Mouse (Mus musculus) lung, embryonic 15.5 days (tissue): ENCODE measurements around the gene Tmem8. TPM values are rescaled to one million over a fixed set of nuclear protein-coding genes. Genes with fewer than 3 reads are reported as not detected.
"Not testable (repeated sequence)": the region's sequence is repeated elsewhere in the genome, so short reads cannot be mapped to it uniquely, and the experiment has no call there.

Source experiments
- ATAC-seq: fragments of 200-750 bp; cut with Nextera tagmentation; 2 replicates; pipeline ENCODE4 v1.8.0; 2017; ENCODE audit warnings: moderate number of reproducible peaks, borderline replicate concordance; ENCODE audit not compliant: low FRiP score, low TSS enrichment; ENCODE audit errors: extremely low read depth
- H3K27ac ChIP-seq: fragments of 300-500 bp; sonication (generic); 2 replicates; pipeline ENCODE4 v1.5.1; 2015; ENCODE audit warnings: moderate library complexity, mild to moderate bottlenecking, inconsistent platforms
- H3K27me3 ChIP-seq: fragments of 300-500 bp; sonication (generic); 2 replicates; pipeline ENCODE4 v1.6.1; 2015; ENCODE audit warnings: inconsistent platforms
- H3K36me3 ChIP-seq: fragments of 300-500 bp; sonication (generic); 2 replicates; pipeline ENCODE4 v1.6.1; 2015; ENCODE audit warnings: inconsistent platforms
- H3K4me1 ChIP-seq: fragments of 300-500 bp; sonication (generic); 2 replicates; pipeline ENCODE4 v1.6.1; 2015; ENCODE audit warnings: inconsistent platforms
- H3K4me2 ChIP-seq: fragments of 300-500 bp; sonication (generic); 2 replicates; pipeline ENCODE4 v1.6.1; 2015; ENCODE audit warnings: inconsistent platforms, mild to moderate bottlenecking, moderate library complexity
- H3K4me3 ChIP-seq: fragments of 300-500 bp; sonication (generic); 2 replicates; pipeline ENCODE4 v1.5.1; 2015; ENCODE audit warnings: mild to moderate bottlenecking, inconsistent platforms
- H3K9ac ChIP-seq: fragments of 300-500 bp; sonication (generic); 2 replicates; pipeline ENCODE4 v1.6.1; 2015; ENCODE audit warnings: inconsistent platforms
- H3K9me3 ChIP-seq: fragments of 300-500 bp; sonication (generic); 2 replicates; pipeline ENCODE4 v1.6.1; 2016; ENCODE audit warnings: inconsistent platforms
- WGBS: fragments of 180-500 bp; shearing (Covaris S2); methylation state at CpG from one replicate; pipeline ENCODE4 v1.1.7; 2015; 5-methylcytosine and 5-hydroxymethylcytosine counted together
- polyA plus RNA-seq: library from polyadenylated mRNA; unstranded; fragments of >200 nt; fragmentation: Nextera tagmentation; extraction: Ambion mirVana; gene quantifications from 2 replicates; pipeline ENCODE4 v1.2.1, GENCODE M21; 2015

The Tmem8 gene
- polyA plus RNA-seq, 1 experiment from 2014 or later, result 2.7 TPM

GRCm38 (mm10) chr17:26089905-26090632, 23.0 kb upstream of the Tmem8 start, which contains the start of gene Decr2:
TSS of gene Decr2 (minus strand) at chr17:26090337.
- peak; percentile 95 for ATAC-seq
- Histone ChIP-seq H3K4me2 (peak within 1 kb of the TSS; percentile 83), H3K27me3 (no peaks in the 10 kb centered on the region), H3K27ac (peak within 1 kb of the TSS; percentile 83), H3K4me1 (peaks cover 14% of the 10 kb centered on the region; the same call in 1 of the 2 replicates), H3K9me3 (no peaks in the 10 kb centered on the region), H3K4me3 (peak within 1 kb of the TSS; percentile 61), H3K36me3 (peaks cover 5% of the 10 kb centered on the region; the same call in 1 of the 2 replicates), H3K9ac (peak within 1 kb of the TSS; percentile 59)
- WGBS, result 1% methylated on average over 32 of the region's 32 CpGs

GRCm38 (mm10) chr17:26094531-26095110, 18.5 kb upstream of the Tmem8 start:
- H3K4me3 ChIP-seq, result peak overlapping the region; percentile 68
- 19% methylated on average over 9 of the region's 9 CpGs for WGBS
- peaks cover 12% of the 10 kb centered on the region; the same call in 1 of the 2 replicates for H3K4me1 ChIP-seq
- peak overlapping the region; percentile 72 for H3K27ac ChIP-seq
- H3K4me2 ChIP-seq, result peak overlapping the region; percentile 83
- peak overlapping the region; percentile 74 for H3K9ac ChIP-seq
- peaks cover 5% of the 10 kb centered on the region; the same call in 1 of the 2 replicates for H3K36me3 ChIP-seq
- no peaks in the 10 kb centered on the region for H3K9me3 ChIP-seq
- H3K27me3 ChIP-seq, result no peaks in the 10 kb centered on the region
- no peak for ATAC-seq

GRCm38 (mm10) chr17:26095121-26095740, 17.9 kb upstream of the Tmem8 start, which contains the start of gene Nme4:
TSS of gene Nme4 (minus strand) at chr17:26095602.
- Histone ChIP-seq H3K27ac (peak within 1 kb of the TSS; percentile 72), H3K9ac (peak within 1 kb of the TSS; percentile 74), H3K9me3 (no peaks in the 10 kb centered on the region), H3K4me1 (0 out of 2 replicates have a peak, but pooled peaks cover 10% of the 10 kb centered on the region), H3K36me3 (peaks cover 5% of the 10 kb centered on the region; the same call in 1 of the 2 replicates), H3K27me3 (no peaks in the 10 kb centered on the region), H3K4me3 (peak within 1 kb of the TSS; percentile 68), H3K4me2 (peak within 1 kb of the TSS; percentile 83)
- ATAC-seq, result peak; percentile 68
- 1% methylated on average over 47 of the region's 47 CpGs for WGBS

GRCm38 (mm10) chr17:26098461-26098860, 14.6 kb upstream of the Tmem8 start:
- Histone ChIP-seq H3K9me3 (no peaks in the 10 kb centered on the region), H3K4me2 (no peak overlapping the region), H3K27me3 (no peaks in the 10 kb centered on the region), H3K27ac (no peak overlapping the region), H3K4me1 (0 out of 2 replicates have a peak, but pooled peaks cover 10% of the 10 kb centered on the region), H3K9ac (no peak overlapping the region), H3K36me3 (no peaks in the 10 kb centered on the region), H3K4me3 (no peak overlapping the region)
- ATAC-seq, result no peak
- 84% methylated on average over 7 of the region's 7 CpGs for WGBS

GRCm38 (mm10) chr17:26099316-26099715, 13.8 kb upstream of the Tmem8 start:
- not testable (repeated sequence) for H3K4me1 ChIP-seq, H3K36me3 ChIP-seq, H3K27me3 ChIP-seq, H3K9me3 ChIP-seq, H3K4me3 ChIP-seq, H3K27ac ChIP-seq, H3K4me2 ChIP-seq, H3K9ac ChIP-seq, ATAC-seq
- WGBS, result 65% methylated on average over 3 of the region's 3 CpGs

- Histone ChIP-seq H3K4me3 (no peak overlapping the region), H3K9me3 (no peaks in the 10 kb centered on the region), H3K27me3 (0 out of 2 replicates have a peak, but pooled peaks cover 2% of the 10 kb centered on the region), H3K36me3 (no peaks in the 10 kb centered on the region), H3K4me2 (no peak overlapping the region), H3K27ac (no peak overlapping the region), H3K9ac (no peak overlapping the region), H3K4me1 (no peaks in the 10 kb centered on the region)
- WGBS, result 49% methylated on average over 2 of the region's 2 CpGs
- no peak for ATAC-seq
These were observed 12.9 kb upstream of the Tmem8 start for GRCm38 (mm10) chr17:26100166-26100565.

- Histone ChIP-seq H3K36me3 (no peaks in the 10 kb centered on the region), H3K4me3 (no peak overlapping the region), H3K9ac (no peak overlapping the region), H3K4me2 (no peak overlapping the region), H3K4me1 (no peaks in the 10 kb centered on the region), H3K9me3 (no peaks in the 10 kb centered on the region), H3K27me3 (0 out of 2 replicates have a peak, but pooled peaks cover 3% of the 10 kb centered on the region), H3K27ac (no peak overlapping the region)
- 42% methylated on average over 4 of the region's 4 CpGs for WGBS
- no peak for ATAC-seq
These were observed 11.6 kb upstream of the Tmem8 start for GRCm38 (mm10) chr17:26101478-26101877.

GRCm38 (mm10) chr17:26105619-26106018, 7.5 kb upstream of the Tmem8 start:
- H3K27me3 ChIP-seq, result peaks cover 11% of the 10 kb centered on the region
- 61% methylated on average over 4 of the region's 4 CpGs for WGBS
- no peaks in the 10 kb centered on the region for H3K4me1 ChIP-seq
- no peak overlapping the region for H3K4me2 ChIP-seq
- no peaks in the 10 kb centered on the region for H3K36me3 ChIP-seq
- H3K27ac ChIP-seq, result no peak overlapping the region
- H3K4me3 ChIP-seq, result no peak overlapping the region
- ATAC-seq, result no peak
- no peak overlapping the region for H3K9ac ChIP-seq
- H3K9me3 ChIP-seq, result no peaks in the 10 kb centered on the region

- Histone ChIP-seq H3K36me3 (no peaks in the 10 kb centered on the region), H3K4me3 (no peak overlapping the region), H3K9me3 (no peaks in the 10 kb centered on the region), H3K27ac (no peak overlapping the region), H3K27me3 (peaks cover 54% of the 10 kb centered on the region), H3K4me2 (no peak overlapping the region), H3K4me1 (peaks cover 13% of the 10 kb centered on the region), H3K9ac (no peak overlapping the region)
- no peak for ATAC-seq
- WGBS, result 27% methylated on average over 4 of the region's 4 CpGs
These were observed 2.9 kb upstream of the Tmem8 start for GRCm38 (mm10) chr17:26110156-26110555.

- H3K4me3 ChIP-seq, result no peak overlapping the region
- no peaks in the 10 kb centered on the region for H3K36me3 ChIP-seq
- H3K4me1 ChIP-seq, result peaks cover 13% of the 10 kb centered on the region
- H3K9me3 ChIP-seq, result no peaks in the 10 kb centered on the region
- H3K27ac ChIP-seq, result no peak overlapping the region
- ATAC-seq, result no peak
- H3K9ac ChIP-seq, result no peak overlapping the region
- peaks cover 62% of the 10 kb centered on the region for H3K27me3 ChIP-seq
- H3K4me2 ChIP-seq, result no peak overlapping the region
- 3% methylated on average over 4 of the region's 4 CpGs for WGBS
These were observed 2.1 kb upstream of the Tmem8 start for GRCm38 (mm10) chr17:26111024-26111423.

GRCm38 (mm10) chr17:26111722-26112121, 1.4 kb upstream of the Tmem8 start:
- peaks cover 13% of the 10 kb centered on the region for H3K4me1 ChIP-seq
- no peak overlapping the region for H3K4me2 ChIP-seq
- WGBS, result 33% methylated on average over 4 of the region's 4 CpGs
- no peak overlapping the region for H3K4me3 ChIP-seq
- H3K9ac ChIP-seq, result no peak overlapping the region
- H3K9me3 ChIP-seq, result no peaks in the 10 kb centered on the region
- no peaks in the 10 kb centered on the region for H3K36me3 ChIP-seq
- H3K27me3 ChIP-seq, result peaks cover 69% of the 10 kb centered on the region
- no peak for ATAC-seq
- H3K27ac ChIP-seq, result no peak overlapping the region

GRCm38 (mm10) chr17:26112751-26113150, 348 bp upstream of the Tmem8 start:
- Histone ChIP-seq H3K9ac (peak overlapping the region; percentile 58), H3K4me2 (peak overlapping the region; percentile 97), H3K9me3 (no peaks in the 10 kb centered on the region), H3K36me3 (no peaks in the 10 kb centered on the region), H3K4me1 (peaks cover 13% of the 10 kb centered on the region), H3K27me3 (peaks cover 79% of the 10 kb centered on the region), H3K4me3 (peak overlapping the region; percentile 70), H3K27ac (no peak overlapping the region)
- 16% methylated on average over 14 of the region's 14 CpGs for WGBS
- no peak for ATAC-seq
